Mouse (Mus musculus) 416B (cell line): ENCODE results near the gene Map3k14.
A peak's percentile ranks its signal among the peaks of the same experiment; 100 is the strongest.
"Not testable (repeated sequence)": the region's sequence is repeated elsewhere in the genome, so short reads cannot be mapped to it uniquely, and the experiment has no call there.

ENCODE experiments used
- DNase-seq: peaks from one replicate; pipeline ENCODE4 v3.0.0; 2011; ENCODE audit warnings: low read depth

Gene Map3k14

DNA sequence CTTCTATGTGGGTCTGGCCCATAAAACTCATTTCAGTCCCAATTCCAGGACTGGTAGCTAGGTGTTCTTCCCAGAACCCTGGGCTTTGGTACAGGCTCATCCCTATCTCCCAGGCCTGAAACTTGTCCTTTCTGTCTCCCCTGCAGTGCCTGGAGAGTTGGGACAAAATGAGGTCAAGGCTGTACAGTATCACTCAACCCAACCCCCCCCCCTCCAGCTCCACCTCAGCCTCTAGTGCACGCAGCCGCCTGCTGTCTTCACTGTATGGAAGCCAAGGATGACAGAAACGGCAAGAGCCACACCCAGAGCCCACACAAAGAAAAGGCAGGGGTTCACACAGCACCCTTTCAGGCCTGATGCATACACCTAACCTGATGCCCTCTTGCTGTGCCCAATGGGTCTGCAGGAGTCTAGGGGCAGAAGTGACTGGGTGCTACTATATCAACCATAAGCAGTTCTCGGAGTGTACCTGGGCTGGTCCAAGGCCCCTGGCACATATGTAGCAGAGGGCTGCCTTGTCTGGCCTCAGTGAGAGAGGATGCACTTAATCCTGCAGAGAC lies 20.5 kb downstream of the Map3k14 start:
- DNase-seq, result peak; percentile 57

DNA sequence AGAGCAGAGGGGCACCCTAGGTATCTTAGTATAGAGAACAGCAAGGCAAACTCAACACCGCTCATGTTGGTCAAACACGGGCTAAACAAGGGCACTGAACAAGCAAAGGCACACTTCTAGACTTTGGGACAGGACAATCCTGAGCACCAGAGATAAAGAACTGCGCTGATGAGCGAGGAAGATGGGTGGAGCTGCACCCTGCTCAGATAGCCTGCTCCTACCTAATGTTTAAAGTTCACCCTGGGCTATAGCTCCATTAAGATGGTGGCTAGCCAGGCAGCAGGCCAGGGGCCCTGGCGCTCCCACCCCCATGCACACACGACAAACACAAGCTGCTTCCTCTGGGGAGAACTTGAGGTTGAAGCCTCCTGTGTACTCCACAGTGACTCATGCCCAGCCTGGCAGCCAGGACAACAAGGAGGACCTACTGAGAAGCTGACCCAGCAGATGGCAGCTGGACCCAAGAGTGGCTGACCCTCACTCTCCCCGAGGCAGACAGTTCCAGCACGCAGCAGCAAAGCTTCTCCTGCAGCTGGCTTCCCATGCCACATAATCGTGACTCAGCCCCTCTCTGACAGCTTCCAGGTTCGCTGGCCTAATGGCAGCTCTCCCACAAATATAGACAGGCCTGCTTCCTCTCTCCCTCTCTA lies 21.1 kb downstream of the Map3k14 start:
- peak; percentile 96 for DNase-seq

DNA sequence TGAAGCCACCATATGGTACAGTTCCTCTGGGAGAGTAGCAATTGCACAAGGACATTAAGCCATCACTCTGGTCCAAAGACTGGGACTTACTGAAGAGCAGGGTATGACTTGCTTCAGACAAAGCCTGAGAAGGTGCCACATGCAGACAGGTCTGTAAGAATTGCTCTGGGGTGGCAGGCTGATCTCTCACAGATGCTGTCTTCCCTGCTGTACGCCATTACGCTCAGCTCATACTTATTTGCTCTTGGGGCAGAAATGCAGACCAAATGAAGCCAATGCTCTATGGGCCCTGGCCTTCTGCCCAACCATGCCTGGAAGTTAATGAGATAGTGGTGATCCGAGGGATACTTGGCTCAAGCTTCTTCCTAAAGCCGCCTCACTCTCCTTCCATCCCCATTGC lies 22.4 kb downstream of the Map3k14 start:
- DNase-seq, result no peak

DNA sequence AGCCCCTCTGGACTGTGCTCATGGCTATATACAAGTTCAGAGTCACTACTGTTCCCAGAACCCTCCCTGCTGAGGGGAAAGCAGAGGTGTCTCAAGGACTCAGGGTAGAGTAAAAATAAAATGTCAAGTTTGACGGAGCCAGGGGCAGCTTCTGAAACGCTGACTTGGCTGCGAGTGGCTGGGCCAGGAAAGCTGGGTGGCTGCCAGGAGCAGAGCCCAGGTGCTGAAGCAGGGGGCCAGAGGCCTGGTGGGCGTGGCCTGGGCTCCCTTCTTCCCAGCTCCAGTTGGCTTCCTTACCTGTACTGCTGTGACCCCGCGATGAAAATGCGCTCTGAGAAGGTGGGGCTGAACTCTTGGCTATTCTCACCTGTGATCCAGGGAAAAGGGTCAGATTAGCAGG lies 26.5 kb downstream of the Map3k14 start:
- DNase-seq, result no peak

DNA sequence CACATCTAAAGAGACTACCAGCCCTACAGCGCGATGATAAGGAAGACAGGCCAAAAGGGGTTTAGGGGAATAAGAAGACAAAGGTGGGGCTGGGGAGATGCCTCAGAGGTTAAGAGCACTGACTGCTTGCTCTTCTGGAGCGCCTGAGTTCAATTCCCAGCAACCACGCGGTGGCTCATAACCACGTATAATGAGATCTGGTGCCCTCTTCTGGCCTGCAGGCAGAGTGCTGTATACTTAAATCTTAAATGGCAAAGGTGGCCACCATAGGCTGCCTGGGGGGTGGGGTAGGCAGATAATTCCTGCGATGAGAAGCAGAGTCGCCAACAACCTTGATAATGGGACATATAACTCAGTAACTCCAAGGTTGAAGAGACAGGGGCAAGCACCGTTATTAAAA lies 29.5 kb downstream of the Map3k14 start:
- no peak for DNase-seq

DNA sequence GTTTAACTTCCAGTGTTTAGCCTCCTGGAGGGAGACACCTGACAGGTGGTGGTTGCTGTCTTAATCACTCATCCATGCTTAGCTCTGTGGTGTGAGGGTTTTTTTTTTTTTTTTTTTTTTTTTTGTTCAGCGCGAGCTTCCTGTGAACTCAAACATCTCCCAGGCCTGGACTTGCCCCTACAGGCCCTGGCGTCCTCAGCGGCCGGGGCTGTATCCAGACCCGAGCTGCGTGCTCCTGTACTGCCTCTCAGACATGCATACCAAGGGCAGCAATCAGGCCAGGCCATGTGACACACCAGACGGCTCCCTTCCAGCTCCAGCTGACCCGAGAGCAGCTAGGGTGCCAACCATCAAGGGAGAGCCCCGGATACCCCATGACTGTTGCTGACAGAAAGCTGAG lies 30.4 kb downstream of the Map3k14 start:
- DNase-seq, result no peak

DNA sequence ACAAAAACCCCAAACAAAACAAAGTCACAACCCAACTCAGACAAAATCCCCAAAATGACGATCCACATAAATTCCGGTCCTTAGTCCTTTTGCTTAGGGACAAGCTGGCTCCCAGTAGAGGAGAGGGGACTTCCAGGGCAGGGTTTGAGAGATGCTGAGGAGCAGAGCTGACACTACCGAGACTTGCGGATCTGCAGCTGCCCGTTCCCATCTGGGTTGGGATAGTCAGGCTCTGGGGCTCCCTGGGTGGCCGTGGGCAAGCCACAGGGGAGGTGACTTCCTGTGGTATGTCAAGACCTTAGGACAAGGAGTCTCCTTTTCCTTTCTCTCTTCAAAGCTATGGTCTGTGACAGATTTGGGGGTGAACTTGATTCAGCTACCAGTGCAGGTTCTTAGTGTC lies 30.8 kb downstream of the Map3k14 start:
- no peak for DNase-seq

DNA sequence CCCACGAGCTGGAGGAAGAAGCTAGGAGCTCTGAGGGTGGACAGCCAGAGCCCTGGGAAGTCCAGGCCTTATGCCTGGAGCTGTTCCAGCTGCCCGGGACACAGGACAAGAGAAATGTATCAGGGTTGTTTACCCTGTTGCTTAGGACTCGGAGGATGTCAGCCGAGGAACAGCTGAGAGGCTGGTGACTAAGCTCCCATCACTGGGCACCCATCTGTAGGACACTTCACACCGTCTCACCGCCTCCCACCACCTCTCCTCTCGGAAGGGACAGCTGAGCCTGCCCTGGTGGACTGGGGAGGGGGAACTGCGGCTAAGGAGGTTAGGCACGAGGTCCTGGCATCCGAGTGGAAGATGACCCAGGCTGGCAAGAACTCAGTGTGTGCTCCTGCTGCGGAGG lies 31.6 kb downstream of the Map3k14 start:
- DNase-seq, result no peak

DNA sequence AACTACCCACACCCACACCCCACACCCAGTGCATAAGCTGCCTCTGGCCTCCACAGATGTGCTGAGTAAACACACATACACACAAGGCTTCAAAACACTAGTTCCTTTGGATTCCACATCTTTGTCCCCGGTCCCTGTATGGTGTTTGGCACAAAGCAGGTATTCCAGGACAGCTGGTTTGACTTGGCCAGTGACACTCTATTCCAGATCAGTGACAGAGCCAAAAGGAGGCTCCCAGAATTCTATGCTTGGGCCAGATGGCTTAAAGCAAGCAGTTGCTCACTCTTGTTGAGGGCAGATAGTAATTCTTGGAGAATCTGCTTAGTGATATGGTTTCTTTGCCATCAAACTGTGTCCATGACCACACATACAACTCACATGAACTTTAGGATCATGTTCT lies 32.8 kb downstream of the Map3k14 start:
- no peak for DNase-seq

DNA sequence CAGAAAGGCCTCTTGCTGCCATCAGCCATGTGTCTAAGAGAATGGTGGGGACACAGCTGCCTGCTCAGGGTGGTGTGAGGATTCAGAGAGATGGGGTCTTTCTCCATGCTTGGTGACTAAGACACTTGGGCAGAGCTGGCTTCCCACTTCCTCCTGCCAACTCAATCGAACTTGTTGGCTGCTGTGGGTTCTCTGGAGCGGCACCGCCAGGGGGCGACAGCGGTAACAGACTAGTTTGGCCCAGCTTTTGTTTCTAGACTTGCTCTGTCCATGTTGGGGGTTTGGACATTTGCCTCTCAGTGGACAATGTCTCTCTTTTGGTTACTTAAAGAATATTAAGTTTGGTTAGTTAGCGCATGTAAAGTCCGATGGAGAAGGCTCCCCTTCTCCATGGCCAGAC lies 34.3 kb downstream of the Map3k14 start:
- peak; percentile 84 for DNase-seq

DNA sequence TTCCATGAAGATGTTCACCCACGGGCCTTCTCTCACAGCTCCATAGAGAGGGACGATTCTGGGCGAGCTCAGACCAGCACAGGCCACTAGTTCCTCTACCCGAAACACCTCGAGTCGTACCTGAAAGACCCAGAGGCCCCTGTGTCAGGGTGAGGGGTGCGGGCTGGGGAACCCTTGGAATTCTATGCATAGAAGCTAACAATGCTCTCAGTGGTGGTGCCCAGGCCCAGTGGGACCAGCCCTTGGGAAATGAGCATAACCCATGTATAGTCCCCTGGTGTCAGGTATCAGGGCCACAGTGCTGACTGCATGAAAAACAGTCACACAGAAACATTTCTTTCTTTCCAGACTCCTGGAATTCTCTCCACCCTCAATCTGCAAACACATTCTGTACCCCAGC lies 35.9 kb downstream of the Map3k14 start:
- no peak for DNase-seq

DNA sequence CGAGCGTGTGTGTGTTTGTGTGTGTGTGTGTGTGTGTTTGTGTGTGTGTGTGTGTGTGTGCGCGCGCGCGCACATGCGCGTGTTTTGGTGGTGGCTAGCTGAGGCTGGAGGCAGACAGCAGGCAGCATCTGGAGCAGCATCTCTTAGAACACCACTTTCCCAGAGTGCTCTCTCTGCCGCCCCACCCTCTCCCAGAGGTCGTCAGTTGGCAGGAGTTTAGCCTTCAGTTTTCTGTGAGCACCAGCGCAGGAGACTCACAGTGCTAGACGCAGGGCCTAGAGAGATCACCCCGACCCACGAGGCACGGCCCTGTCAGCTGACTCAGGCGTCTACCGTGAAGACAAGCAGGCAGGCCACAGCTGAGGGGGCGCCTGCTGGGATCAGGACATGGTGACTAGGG lies 36.6 kb downstream of the Map3k14 start:
- DNase-seq, result no peak

DNA sequence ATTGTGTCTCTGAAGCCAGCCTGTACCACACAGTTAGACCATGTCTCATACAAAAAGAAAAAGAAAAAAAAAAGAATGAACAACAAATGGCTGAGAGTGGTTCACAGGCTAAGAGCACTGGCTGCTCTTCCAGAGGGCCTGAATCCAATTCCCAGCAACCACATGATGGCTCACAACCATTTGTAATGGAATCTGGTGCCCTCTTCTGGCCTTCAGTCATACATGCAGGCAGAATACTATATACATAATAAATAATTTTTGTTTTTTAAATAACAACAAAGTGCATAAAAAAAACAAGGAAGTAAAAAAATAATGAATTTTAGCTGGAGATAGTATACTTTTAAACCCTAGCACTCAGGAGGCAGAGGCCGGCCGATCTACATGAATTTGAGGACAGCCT lies 37.7 kb downstream of the Map3k14 start:
- DNase-seq, result no peak

DNA sequence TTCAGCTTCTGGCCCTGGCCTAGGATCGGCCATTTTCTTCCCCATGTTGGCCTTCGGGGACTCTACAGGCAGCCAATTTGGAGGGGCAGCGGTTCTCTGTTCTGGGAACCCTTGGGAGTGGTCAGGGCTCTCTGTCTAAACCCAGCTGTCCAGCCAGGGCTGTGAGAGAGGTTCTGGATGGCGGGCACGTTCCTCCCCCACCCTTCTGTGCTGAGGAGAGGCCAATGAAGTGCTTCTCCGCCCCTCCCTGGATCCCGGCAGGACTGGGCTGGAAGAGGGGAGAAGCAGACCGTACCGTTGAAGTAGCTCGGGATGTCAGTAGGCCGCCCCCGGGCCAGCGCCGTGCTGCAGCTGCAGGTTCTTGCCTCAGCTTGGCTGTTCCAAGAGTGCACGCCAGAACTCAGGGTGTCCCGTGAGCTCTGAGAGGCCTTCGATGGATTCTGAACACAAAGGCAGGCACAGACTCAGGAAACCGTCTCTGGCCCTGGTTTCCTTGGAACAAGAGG lies 43.3 kb downstream of the Map3k14 start:
- no peak for DNase-seq

DNA sequence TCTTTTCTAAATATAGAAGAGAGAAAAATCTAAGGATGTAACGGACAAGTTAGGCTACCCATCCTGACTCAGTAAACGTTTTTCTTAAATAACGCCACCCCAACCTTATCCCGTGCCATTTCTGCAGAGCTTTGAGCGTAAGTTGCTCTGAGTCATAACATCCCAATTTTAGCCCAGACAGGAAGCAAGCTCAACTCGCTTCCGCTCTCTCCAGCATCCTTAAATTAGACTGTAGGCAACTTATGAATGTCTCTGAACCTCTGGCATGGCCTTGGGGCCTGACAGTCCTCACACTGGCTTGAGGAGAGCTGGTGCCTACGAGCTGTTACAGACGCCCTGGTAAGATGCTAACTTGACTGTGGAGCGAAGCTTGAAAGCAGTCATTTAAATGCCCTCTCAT lies 43.8 kb downstream of the Map3k14 start:
- DNase-seq, result peak; percentile 76

DNA sequence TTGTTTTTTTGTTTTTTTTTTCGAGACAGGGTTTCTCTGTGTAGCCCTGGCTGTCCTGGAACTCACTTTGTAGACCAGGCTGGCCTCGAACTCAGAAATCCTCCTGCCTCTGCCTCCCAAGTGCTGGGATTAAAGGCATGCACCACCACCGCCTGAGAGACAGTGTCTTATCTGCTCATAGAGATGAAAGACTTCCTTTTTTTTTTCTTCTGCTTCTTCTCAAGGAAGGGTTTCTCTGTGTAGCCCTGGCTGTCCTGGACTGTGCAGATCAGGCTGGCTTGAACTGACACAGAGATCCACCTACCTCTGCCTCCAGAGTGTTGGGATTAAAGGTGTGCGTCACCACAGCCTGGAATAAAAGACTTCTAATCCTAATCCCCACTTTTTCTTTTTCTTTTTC lies 44.6 kb downstream of the Map3k14 start:
- not testable (repeated sequence) for DNase-seq

DNA sequence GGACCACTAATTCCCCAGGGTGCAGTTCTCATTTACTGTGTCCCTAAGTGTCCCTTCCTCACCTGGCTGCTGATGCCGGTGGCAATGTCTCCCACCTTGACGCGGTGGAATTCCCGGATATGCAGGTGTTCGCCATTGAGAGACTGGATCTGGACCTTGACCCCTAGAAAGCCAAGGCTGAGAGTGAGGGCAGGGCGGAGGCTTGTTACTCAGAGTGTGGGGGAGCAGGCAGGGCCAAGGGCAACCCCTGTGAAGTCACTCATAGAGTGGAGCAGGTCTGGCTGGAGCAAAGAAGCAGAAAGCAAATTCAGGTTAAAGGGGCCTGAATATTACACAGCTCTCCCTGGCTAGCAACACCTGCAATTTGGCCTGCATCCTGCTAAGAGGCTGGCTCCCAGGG lies 45.8 kb downstream of the Map3k14 start:
- DNase-seq, result no peak

DNA sequence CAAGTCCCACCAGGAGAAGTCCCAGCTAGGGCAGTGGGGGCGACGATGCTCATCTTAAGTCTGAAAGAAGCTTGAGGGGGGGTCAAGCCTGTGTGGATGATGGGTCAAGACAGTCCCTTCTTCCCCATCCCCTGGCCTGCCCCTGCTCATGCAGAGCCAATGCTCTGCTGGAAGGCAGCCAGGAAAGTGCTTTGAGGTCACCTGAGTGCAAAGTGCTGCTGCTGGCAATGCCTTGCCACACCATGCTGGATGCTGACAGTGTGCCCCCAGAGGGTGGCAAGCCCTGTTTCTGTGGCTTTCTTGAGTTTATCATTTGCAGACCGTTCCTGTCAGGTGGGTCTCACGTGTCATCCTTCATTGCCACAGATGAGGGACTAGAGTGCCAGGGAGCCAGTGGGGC lies 47.3 kb downstream of the Map3k14 start:
- no peak for DNase-seq

DNA sequence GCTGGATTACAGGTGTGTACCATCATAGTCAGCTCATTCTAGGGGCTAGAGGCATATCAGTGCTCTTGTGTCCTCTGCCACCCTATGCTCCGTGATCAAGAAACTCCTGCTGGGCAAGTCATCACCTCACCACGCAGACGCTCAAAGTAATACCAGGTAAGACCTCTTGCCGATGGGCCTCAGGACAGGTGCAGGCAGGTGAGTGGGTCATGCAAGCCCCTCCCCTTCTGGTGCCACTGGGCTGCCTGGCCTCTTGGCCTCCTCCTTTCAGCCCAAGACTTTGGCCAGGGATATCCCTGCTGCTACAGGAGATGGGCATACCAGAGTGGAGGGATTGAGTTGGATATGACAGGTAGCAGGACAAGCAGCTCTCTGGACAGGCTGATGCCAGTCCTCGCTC lies 48.0 kb downstream of the Map3k14 start:
- DNase-seq, result no peak

DNA sequence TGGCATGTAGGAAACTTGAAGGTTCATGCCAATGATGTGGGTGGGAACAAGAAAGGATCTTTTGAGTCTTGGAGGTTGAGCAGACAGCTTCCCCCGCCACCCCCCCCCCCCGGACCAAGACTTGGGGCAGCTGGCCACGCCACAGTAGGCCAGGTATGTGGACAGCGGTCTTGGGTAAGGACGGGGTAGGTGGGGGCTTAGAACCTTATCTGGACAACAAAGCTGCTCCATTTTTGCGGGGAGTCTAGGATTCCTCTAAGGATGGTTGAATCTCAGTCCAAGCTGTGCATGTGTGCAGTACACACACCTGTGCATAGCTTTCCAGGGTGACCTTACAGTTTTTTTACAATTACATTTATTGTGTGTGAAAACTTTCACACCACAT lies 48.8 kb downstream of the Map3k14 start:
- no peak for DNase-seq

DNA sequence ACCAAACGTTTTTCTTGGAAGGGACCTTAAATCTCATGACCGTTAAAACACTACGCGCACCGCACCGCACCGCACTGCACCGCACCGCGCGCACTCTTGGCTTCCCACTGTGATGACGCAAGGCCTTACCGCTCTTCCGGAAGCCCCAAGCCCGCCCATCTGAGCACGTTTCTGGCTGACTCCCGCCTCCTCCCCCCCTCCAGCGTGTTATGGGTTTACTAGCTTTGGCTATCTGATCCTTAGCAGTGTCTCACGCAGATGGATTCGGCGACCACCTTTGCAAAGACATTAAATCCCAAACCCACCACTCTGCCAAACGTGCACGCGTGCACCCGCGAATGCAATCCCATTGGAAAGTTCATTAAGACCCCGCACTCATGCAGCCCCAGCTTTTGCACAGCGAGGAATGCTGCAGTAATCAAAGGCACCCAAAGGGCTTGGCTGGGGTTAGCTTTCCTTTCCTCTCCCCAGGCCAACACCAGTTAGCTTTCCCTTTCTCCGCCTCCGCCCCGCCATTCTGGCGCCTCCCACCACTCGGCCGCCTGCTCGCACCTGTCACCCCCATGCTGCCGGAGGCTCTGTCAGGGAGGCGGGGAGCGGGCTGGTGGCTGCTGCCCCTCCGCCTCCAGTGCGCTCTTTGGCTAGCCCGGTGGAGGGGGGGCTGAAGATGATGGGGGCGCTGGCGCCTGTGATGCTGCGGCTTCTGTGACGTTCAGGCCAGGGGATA lies 49.3 kb downstream of the Map3k14 start, which contains the start of gene Spata32:
Gene Spata32 (minus strand): TSS at position 643 of the 727 bp plus-strand sequence.
- DNase-seq, result peak; percentile 36

DNA sequence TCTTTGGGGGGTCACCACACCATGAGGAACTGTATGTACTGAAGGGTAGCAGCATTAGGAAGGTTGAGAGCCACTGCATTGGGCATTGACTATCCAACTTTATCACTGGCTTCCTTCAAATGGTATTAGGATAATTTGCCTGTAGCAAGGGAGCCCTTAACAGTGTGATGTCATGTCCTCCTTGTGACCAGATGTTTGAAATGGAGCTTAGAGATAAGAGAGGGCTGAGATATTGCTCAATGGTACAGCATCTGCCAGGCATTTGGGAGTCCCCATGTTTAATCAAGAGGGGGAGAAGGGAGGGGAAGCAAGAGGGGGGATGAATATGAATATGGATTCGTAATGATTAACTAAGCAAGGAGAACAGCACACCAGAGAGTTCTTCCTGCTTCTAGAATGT lies 51.9 kb downstream of the Map3k14 start:
- DNase-seq, result peak; percentile 94

DNA sequence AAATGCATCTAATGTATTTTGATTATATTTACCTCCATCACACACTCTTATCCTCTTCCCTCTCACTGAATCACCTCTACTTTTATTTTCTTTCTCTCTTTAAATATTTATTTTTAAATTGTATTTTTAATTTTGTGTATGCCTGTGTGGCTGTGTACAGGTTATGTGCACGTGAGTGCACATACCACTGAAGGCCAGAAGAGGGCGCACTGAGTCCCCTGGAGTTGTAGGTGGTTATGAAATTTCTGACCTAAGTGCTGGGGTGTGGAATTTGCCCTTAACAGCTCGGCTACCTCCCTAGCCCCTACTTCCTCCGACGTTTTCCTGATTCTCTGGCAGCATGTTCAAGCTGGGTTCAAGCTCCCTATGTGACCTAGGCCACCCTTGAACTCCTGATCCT lies 53.6 kb downstream of the Map3k14 start:
- no peak for DNase-seq
